Mouse (Mus musculus): ENCODE results near the gene Glt8d2.
A peak's percentile ranks its signal among the peaks of the same experiment; 100 is the strongest.

The Glt8d2 gene

GRCm38 (mm10) chr10:82690494-82690893, at the start of gene Glt8d2:
Gene Glt8d2, minus strand, starts transcription at chr10:82690650.
- Histone ChIP-seq H3K4me1 (replicated peaks; ENCODE audit: low read depth, low read length) (peaks cover 14% of the 10 kb centered on the region), H3K27me3 (ENCODE audit: insufficient read depth, low read length) (peaks cover 35% of the 10 kb centered on the region), H3K4me3 (replicated peaks; ENCODE audit: low read length) (peak within 1 kb of the TSS; percentile 29), H3K36me3 (ENCODE audit: insufficient read depth, low read length) (no peaks in the 10 kb centered on the region), H3K9me3 (ENCODE audit: low read length) (no peaks in the 10 kb centered on the region; the same call in 1 of the 2 replicates)
- no peak for TF ChIP-seq POU5F1 (IDR thresholded peaks at IDR 0.05; ENCODE audit: borderline replicate concordance, low read length)
- no peak for TF ChIP-seq CTCF (conservative IDR thresholded peaks at IDR 0.05; ENCODE audit: low read length)
- TF ChIP-seq NANOG (IDR thresholded peaks at IDR 0.05; ENCODE audit: borderline replicate concordance, low read length), result no peak

GRCm38 (mm10) chr10:82699296-82699941, 9.0 kb upstream of the Glt8d2 start:
- H3K4me1 ChIP-seq (replicated peaks; ENCODE audit: low read depth, low read length), result peaks cover 25% of the 10 kb centered on the region
- H3K4me3 ChIP-seq (replicated peaks; ENCODE audit: low read length), result peak overlapping the region; percentile 90
- TF ChIP-seq NANOG (IDR thresholded peaks at IDR 0.05; ENCODE audit: borderline replicate concordance, low read length) (no peak), CTCF (conservative IDR thresholded peaks at IDR 0.05; ENCODE audit: low read length) (no peak), POU5F1 (IDR thresholded peaks at IDR 0.05; ENCODE audit: borderline replicate concordance, low read length) (no peak)
- H3K36me3 ChIP-seq (ENCODE audit: insufficient read depth, low read length), result no peaks in the 10 kb centered on the region
- peaks cover 18% of the 10 kb centered on the region for H3K27me3 ChIP-seq (ENCODE audit: insufficient read depth, low read length)
- no peaks in the 10 kb centered on the region for H3K9me3 ChIP-seq (ENCODE audit: low read length)

- Histone ChIP-seq H3K27me3 (ENCODE audit: insufficient read depth, low read length) (peaks cover 18% of the 10 kb centered on the region), H3K9me3 (ENCODE audit: low read length) (no peaks in the 10 kb centered on the region), H3K36me3 (ENCODE audit: insufficient read depth, low read length) (no peaks in the 10 kb centered on the region), H3K4me3 (replicated peaks; ENCODE audit: low read length) (peak overlapping the region; percentile 90), H3K4me1 (replicated peaks; ENCODE audit: low read depth, low read length) (peaks cover 25% of the 10 kb centered on the region)
- no peak for TF ChIP-seq POU5F1 (IDR thresholded peaks at IDR 0.05; ENCODE audit: borderline replicate concordance, low read length)
- no peak for TF ChIP-seq NANOG (IDR thresholded peaks at IDR 0.05; ENCODE audit: borderline replicate concordance, low read length)
- no peak for TF ChIP-seq CTCF (conservative IDR thresholded peaks at IDR 0.05; ENCODE audit: low read length)
These were observed 8.3 kb upstream of the Glt8d2 start for GRCm38 (mm10) chr10:82698712-82699261.

- peaks cover 18% of the 10 kb centered on the region for H3K27me3 ChIP-seq (ENCODE audit: insufficient read depth, low read length)
- no peaks in the 10 kb centered on the region for H3K9me3 ChIP-seq (ENCODE audit: low read length)
- no peak overlapping the region for H3K4me3 ChIP-seq (replicated peaks; ENCODE audit: low read length)
- no peaks in the 10 kb centered on the region for H3K36me3 ChIP-seq (ENCODE audit: insufficient read depth, low read length)
- peaks cover 25% of the 10 kb centered on the region for H3K4me1 ChIP-seq (replicated peaks; ENCODE audit: low read depth, low read length)
- no peak for TF ChIP-seq NANOG (IDR thresholded peaks at IDR 0.05; ENCODE audit: borderline replicate concordance, low read length)
- TF ChIP-seq CTCF (conservative IDR thresholded peaks at IDR 0.05; ENCODE audit: low read length), result no peak
- no peak for TF ChIP-seq POU5F1 (IDR thresholded peaks at IDR 0.05; ENCODE audit: borderline replicate concordance, low read length)
These were observed 7.0 kb upstream of the Glt8d2 start for GRCm38 (mm10) chr10:82697305-82697898.

- peaks cover 25% of the 10 kb centered on the region for H3K4me1 ChIP-seq (replicated peaks; ENCODE audit: low read depth, low read length)
These were observed 6.1 kb upstream of the Glt8d2 start for GRCm38 (mm10) chr10:82696453-82697079.

GRCm38 (mm10) chr10:82695956-82696355, 5.5 kb upstream of the Glt8d2 start, which contains the start of gene Hcfc2:
Gene Hcfc2, plus strand, starts transcription at chr10:82696160.
- Histone ChIP-seq H3K36me3 (ENCODE audit: insufficient read depth, low read length) (no peaks in the 10 kb centered on the region), H3K27me3 (ENCODE audit: insufficient read depth, low read length) (peaks cover 25% of the 10 kb centered on the region), H3K9me3 (ENCODE audit: low read length) (no peaks in the 10 kb centered on the region), H3K4me3 (replicated peaks; ENCODE audit: low read length) (no peak within 1 kb of the TSS), H3K4me1 (replicated peaks; ENCODE audit: low read depth, low read length) (peaks cover 27% of the 10 kb centered on the region)
- TF ChIP-seq CTCF (conservative IDR thresholded peaks at IDR 0.05; ENCODE audit: low read length) (no peak), NANOG (IDR thresholded peaks at IDR 0.05; ENCODE audit: borderline replicate concordance, low read length) (no peak), POU5F1 (IDR thresholded peaks at IDR 0.05; ENCODE audit: borderline replicate concordance, low read length) (no peak)

More at GRCm38 (mm10) chr10:82696453-82697079, 6.1 kb upstream of the Glt8d2 start:
- no peaks in the 10 kb centered on the region for H3K9me3 ChIP-seq (ENCODE audit: low read length)
- no peak overlapping the region for H3K4me3 ChIP-seq (replicated peaks; ENCODE audit: low read length)
- H3K36me3 ChIP-seq (ENCODE audit: insufficient read depth, low read length), result no peaks in the 10 kb centered on the region
- TF ChIP-seq CTCF (conservative IDR thresholded peaks at IDR 0.05; ENCODE audit: low read length) (no peak), POU5F1 (IDR thresholded peaks at IDR 0.05; ENCODE audit: borderline replicate concordance, low read length) (no peak), NANOG (IDR thresholded peaks at IDR 0.05; ENCODE audit: borderline replicate concordance, low read length) (no peak)
- peaks cover 20% of the 10 kb centered on the region for H3K27me3 ChIP-seq (ENCODE audit: insufficient read depth, low read length)

- Histone ChIP-seq H3K4me3 (replicated peaks; ENCODE audit: low read length) (no peak overlapping the region), H3K9me3 (ENCODE audit: low read length) (no peaks in the 10 kb centered on the region; the same call in 1 of the 2 replicates), H3K4me1 (replicated peaks; ENCODE audit: low read depth, low read length) (peaks cover 14% of the 10 kb centered on the region), H3K27me3 (ENCODE audit: insufficient read depth, low read length) (peaks cover 29% of the 10 kb centered on the region), H3K36me3 (ENCODE audit: insufficient read depth, low read length) (no peaks in the 10 kb centered on the region)
- TF ChIP-seq POU5F1 (IDR thresholded peaks at IDR 0.05; ENCODE audit: borderline replicate concordance, low read length) (no peak), NANOG (IDR thresholded peaks at IDR 0.05; ENCODE audit: borderline replicate concordance, low read length) (no peak), CTCF (conservative IDR thresholded peaks at IDR 0.05; ENCODE audit: low read length) (no peak)
These were observed 704 bp downstream of the Glt8d2 start for GRCm38 (mm10) chr10:82689681-82690211.

GRCm38 (mm10) chr10:82685440-82685839, 5.0 kb downstream of the Glt8d2 start:
- peaks cover 15% of the 10 kb centered on the region for H3K27me3 ChIP-seq (ENCODE audit: insufficient read depth, low read length)
- H3K4me3 ChIP-seq (replicated peaks; ENCODE audit: low read length), result no peak overlapping the region
- H3K36me3 ChIP-seq (ENCODE audit: insufficient read depth, low read length), result no peaks in the 10 kb centered on the region
- H3K4me1 ChIP-seq (replicated peaks; ENCODE audit: low read depth, low read length), result peaks cover 7% of the 10 kb centered on the region
- TF ChIP-seq CTCF (conservative IDR thresholded peaks at IDR 0.05; ENCODE audit: low read length) (no peak), NANOG (IDR thresholded peaks at IDR 0.05; ENCODE audit: borderline replicate concordance, low read length) (no peak), POU5F1 (IDR thresholded peaks at IDR 0.05; ENCODE audit: borderline replicate concordance, low read length) (no peak)
- H3K9me3 ChIP-seq (ENCODE audit: low read length), result no peaks in the 10 kb centered on the region; the same call in 1 of the 2 replicates

Data from E14TG2a.4 (cell line).